Mouse (Mus musculus): ENCODE measurements around the gene Gm11733.
A peak's percentile ranks its signal among the peaks of the same experiment; 100 is the strongest.
"Not testable (repeated sequence)": the region's sequence is repeated elsewhere in the genome, so short reads cannot be mapped to it uniquely, and the experiment has no call there.

The Gm11733 gene

GRCm38 (mm10) chr11:117484198-117484597 lies at the start of gene Gm11733:
Gm11733 (plus strand) TSS chr11:117484368.
- peak; percentile 70 for DNase-seq (ENCODE audit: low spot score)

DNA sequence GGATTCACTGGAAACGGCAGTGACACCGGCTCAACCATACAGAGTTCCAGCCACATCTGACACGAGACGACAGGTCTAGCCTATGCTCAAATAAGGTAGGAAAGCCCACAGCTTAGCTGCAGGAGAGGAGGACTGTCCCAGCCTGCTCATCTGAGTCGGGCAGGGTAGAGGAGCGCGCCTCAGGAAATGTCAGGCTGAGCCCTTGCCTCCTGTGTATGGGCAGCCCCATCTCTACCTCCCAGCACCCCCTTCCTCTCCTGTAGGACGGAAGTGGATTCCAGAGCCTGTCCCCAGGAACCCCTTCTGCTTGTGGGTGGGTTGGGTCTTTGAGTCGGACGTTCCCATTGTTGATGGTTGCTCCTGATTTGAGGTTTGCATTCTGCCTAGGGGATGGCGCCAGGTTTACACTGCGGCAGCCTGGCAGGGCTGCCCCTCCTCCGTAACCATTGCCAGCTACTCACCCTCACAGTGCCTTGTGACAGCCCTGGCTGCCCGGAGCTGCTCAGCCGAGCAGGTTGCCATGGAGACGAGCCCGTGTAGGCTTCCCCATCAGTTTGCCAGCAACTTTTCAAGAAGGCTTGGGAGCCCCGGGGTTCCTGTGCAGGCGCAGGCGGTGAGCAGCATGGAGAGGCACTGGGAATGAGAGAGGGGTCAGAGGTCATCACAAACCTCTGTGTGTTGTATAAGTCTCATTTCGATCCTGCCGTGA lies 47.6 kb upstream of the Gm11733 start:
- DNase-seq (ENCODE audit: low spot score), result peak; percentile 79

DNA sequence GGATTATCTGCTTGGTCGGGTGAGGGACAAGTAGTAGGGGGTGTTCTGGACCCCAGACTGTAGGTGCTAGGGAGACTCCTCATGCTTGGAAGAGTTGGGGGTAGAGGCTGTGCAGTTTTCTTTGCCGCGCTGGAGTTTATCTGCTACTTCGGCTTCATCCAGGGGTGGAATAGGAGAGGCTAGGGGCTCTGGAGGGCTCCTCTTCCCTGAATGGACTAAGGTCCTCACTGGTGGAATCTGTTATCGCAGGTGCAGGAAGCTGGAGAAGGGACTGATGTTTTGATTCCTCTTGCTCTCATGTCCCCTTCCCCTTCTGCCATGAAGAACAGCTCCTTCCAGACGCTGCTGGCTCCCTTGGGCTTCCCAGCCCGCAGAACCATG lies 47.1 kb upstream of the Gm11733 start:
- DNase-seq (ENCODE audit: low spot score), result no peak

GRCm38 (mm10) chr11:117438363-117438762 lies 45.8 kb upstream of the Gm11733 start:
- DNase-seq (ENCODE audit: low spot score), result no peak

- peak; percentile 30 for DNase-seq (ENCODE audit: low spot score)
These were observed 43.2 kb upstream of the Gm11733 start for GRCm38 (mm10) chr11:117440865-117441425.

DNA sequence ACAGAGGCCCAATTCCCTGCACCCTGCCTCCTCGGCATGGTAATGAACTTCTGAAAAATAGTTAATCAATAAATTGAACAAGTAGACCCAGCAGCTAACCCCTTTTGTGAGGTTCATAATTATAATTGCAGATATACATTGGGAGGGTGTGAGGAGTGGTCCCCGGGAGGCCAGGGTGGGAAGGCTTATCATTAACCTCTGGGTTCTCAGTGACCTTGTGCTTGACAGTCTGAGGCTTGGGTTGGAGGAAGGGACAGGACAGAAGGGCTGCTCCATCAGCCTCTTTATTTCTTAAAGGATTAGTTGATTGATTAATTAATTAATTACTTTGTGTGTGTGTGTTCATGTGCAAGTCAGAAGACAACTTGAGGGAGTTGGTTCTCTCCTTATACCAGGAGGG lies 40.1 kb upstream of the Gm11733 start:
- no peak for DNase-seq (ENCODE audit: low spot score)

- DNase-seq (ENCODE audit: low spot score), result no peak
These were observed 38.5 kb upstream of the Gm11733 start for GRCm38 (mm10) chr11:117445707-117446106.

DNA sequence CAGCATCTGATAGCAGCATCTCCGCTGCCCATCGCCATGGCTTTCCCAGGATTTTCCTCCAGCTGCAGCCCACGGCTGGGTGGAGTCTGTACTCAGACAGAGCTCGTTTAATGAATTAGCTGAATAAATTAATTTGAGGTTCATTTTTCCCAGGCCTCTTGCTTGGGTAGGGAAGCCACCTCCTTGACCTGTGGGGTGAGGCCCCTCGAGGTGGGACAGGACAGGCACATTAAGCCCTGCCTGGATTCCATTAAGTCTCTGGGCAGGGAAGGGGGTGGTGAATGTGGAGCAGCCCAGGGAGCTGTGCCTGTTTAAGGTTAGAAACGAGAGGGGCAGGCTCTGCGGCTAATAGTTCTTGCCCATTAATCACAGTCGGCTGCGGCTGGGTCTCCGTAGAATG lies 30.1 kb upstream of the Gm11733 start:
- peak; percentile 68 for DNase-seq (ENCODE audit: low spot score)

DNA sequence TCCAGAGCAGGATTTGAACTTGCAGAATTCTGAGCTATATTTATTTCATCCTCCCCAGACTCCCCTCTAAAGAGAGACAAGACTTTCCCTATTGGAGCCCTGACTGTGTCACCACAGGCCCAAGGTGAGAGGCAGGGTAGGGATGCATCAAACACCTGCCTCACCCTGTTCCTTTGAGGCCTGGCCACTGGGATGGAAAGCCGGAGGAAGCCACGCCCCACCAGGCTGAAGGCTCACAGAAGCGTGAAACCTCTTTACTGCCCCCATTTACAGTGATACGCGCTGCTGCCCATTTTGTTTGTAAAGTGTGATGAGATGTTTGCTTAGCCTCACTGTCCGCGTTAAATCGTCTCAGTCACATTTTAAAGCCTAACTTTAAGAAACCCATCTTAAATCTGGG lies 25.0 kb upstream of the Gm11733 start:
- DNase-seq (ENCODE audit: low spot score), result peak; percentile 38

GRCm38 (mm10) chr11:117462202-117462864 lies 21.8 kb upstream of the Gm11733 start:
- no peak for DNase-seq (ENCODE audit: low spot score)

GRCm38 (mm10) chr11:117463416-117463815 lies 20.8 kb upstream of the Gm11733 start:
- DNase-seq (ENCODE audit: low spot score), result not testable (repeated sequence)

DNA sequence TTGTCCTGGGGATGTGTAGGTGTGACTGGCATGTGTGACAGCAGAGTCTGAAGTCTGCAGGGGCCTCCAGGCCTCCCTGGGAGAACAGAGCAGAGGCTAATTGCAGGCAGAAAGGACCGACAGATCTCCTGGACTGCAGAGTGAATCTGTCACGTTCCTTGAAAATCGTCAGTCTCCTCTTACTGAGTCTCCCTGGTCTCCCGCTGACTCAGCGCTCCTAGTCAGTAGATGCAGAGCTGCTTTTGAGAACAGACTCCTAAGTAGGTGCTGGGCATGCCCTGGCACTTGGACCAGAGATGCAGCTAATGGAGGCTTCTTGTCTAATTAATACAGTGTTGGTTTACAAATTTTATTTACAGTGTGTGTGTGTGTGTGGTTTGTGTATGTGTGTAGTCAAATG lies 17.9 kb upstream of the Gm11733 start:
- DNase-seq (ENCODE audit: low spot score), result no peak

DNA sequence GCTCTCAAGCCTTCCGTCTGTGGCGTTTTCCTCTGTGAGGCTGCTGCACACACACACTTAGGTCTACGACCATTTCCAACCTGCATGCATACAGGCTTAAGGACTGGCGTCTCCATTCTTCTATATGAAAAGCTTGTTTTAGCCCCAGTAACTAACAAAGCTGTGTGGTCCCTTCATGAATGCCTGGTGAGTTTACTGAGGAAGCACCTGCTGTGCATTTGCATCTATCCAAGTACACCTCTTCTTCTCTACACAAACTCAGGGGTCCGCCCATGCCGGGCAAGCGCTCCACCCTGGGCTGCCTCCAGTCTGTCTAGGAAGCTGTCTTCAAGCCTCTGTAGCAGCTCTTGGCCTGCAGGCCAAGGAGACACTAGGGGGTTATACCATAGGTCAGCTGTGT lies 17.3 kb upstream of the Gm11733 start:
- DNase-seq (ENCODE audit: low spot score), result no peak

DNA sequence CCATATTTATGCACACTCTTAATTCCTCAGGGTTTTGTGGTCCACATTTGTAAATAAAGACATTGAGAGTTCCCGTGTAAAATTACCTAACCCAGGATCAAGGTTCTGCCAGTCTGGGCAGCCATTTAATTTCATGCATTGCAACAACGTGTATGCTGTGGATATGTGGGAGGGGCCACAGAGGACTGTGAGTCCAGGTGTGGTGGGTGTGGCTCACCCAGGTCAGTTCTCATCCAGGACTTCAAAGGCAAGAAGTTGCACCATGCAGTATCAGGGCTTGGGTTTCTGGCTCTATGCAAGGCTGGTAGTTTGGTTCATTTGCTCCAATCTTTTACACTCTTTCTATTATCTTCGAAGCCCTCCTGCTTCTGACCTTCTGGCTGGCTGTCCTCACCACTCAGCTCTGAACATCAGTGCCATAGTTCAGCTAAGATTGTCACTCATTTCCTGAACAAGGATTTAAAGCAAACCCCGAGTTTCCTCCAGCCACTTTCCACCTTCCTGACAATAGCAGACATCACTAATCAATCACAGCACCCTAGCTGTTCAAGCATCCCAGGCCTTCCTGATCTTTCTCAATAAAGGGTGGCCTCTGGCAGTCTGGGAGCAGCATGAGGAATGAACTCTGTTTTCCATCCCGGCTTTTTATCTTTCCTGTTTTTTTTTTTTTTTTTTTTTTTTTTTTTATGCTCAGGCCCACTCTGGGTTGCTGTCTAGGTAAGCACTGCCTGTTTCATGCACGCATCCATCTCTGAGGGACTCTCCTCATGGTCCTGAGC lies 15.4 kb upstream of the Gm11733 start:
- no peak for DNase-seq (ENCODE audit: low spot score)

DNA sequence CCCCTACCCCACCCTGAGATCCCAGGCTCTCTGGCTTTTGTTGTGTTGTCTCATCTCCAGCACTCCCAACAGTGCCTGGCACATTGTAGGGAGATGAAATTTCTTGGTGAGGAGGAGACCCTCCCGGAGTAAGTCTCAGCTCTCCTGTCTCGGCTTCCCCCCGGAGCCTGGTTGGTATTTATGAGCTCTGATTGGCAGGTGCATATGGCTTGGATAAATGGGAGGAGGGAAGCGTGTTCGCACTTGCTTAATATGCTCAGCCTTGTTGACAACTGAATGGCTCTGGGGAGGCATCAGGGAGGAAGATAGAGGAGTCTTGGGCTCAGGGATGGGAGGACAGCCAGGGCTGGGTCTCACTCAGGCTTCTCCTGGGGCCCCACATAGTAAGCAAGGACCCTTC lies 14.4 kb upstream of the Gm11733 start:
- DNase-seq (ENCODE audit: low spot score), result no peak

GRCm38 (mm10) chr11:117470586-117471195 lies 13.5 kb upstream of the Gm11733 start:
- DNase-seq (ENCODE audit: low spot score), result no peak

GRCm38 (mm10) chr11:117471625-117472283 lies 12.4 kb upstream of the Gm11733 start:
- no peak for DNase-seq (ENCODE audit: low spot score)

GRCm38 (mm10) chr11:117472885-117473284 lies 11.3 kb upstream of the Gm11733 start:
- no peak for DNase-seq (ENCODE audit: low spot score)

DNA sequence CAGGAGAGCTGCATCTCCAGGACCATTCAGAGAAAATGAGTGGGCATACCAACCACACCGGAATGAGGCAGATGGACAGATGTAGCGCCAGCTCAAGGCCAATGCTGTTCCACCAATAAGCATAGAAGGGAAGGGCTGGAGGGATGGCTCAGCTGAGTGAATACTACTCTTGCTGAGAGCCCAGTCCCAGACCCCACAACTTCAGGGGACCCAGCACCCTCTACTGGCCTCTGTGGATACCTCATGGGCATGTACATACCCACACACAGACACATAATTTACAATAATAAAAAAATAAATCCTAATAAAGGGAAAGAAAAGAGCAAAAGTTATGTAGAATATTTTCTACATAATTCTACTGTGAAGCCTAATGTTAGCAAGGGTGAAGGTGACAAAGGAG lies 9.0 kb upstream of the Gm11733 start:
- no peak for DNase-seq (ENCODE audit: low spot score)

DNA sequence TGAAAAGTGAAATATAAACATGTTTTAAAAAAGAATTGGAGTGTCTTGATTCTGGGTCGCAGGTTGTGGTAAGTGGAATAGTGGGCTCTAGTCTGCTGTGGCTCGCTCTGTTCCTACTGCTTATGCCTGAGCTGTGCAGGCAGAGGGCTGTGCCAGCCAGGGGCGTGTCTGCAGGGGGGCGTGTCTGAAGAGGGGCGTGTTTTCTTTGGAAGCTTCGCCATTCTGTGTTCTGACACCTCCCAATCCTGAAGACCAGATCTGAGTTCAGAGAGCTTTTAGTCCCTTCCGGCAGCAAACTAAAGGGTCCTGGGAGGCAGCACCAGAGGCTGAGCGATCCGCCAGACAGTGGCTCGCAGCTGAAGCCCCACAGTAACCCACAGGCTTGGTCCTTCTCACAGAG lies 8.5 kb upstream of the Gm11733 start:
- DNase-seq (ENCODE audit: low spot score), result no peak

GRCm38 (mm10) chr11:117476554-117477107 lies 7.5 kb upstream of the Gm11733 start:
- no peak for DNase-seq (ENCODE audit: low spot score)

Measured in MN1 (cell line).